Mouse (Mus musculus) MEL (cell line): ENCODE measurements around the gene Parp11.

ENCODE experiments used
- BHLHE40 ChIP-seq: IDR thresholded peaks from 2 replicates; pipeline ENCODE4 v1.6.1; 2012; ENCODE audit warnings: low read depth, mild to moderate bottlenecking, inconsistent platforms, low read length, improper control_type of control experiment, borderline replicate concordance
- CHD2 ChIP-seq: IDR thresholded peaks from 2 replicates; pipeline ENCODE4 v1.6.1; 2011; ENCODE audit warnings: low read length, improper control_type of control experiment
- CTCF ChIP-seq, 3 experiments: IDR thresholded peaks in 2 of 3; conservative IDR thresholded peaks in 1 of 3; 2 replicates each; pipeline ENCODE4 v1.5.1; 2011 to 2012; ENCODE audit warnings: low read length in 3 of 3, low read depth in 2 of 3, mild to moderate bottlenecking in 2 of 3, improper control_type of control experiment in 1 of 3, inconsistent platforms in 1 of 3, mixed read lengths in 1 of 3, moderate library complexity in 1 of 3; ENCODE audit not compliant: control insufficient read depth in 1 of 3, insufficient read depth in 1 of 3, poor library complexity in 1 of 3, severe bottlenecking in 1 of 3
- E2F4 ChIP-seq: IDR thresholded peaks from 2 replicates; pipeline ENCODE4 v1.6.1; 2011; ENCODE audit warnings: low read depth, low read length, improper control_type of control experiment, borderline replicate concordance
- EP300 ChIP-seq, 2 experiments: IDR thresholded peaks; 2 replicates each; pipeline ENCODE4 v1.6.1; 2011; ENCODE audit warnings: improper control_type of control experiment in 2 of 2, low read length in 2 of 2, low read depth in 1 of 2, mild to moderate bottlenecking in 1 of 2
- GABPA ChIP-seq: IDR thresholded peaks from 2 replicates; pipeline ENCODE4 v1.6.1; 2012; ENCODE audit warnings: low read depth, mild to moderate bottlenecking, inconsistent platforms, low read length, improper control_type of control experiment, moderate library complexity
- GATA1 ChIP-seq: IDR thresholded peaks from 2 replicates; pipeline ENCODE4 v1.6.1; 2011; ENCODE audit warnings: low read depth, low read length, improper control_type of control experiment
- MAX ChIP-seq: IDR thresholded peaks from 2 replicates; pipeline ENCODE4 v1.6.1; 2011; ENCODE audit warnings: low read length, improper control_type of control experiment
- POLR2A ChIP-seq, 2 experiments: IDR thresholded peaks; 2 replicates each; pipeline ENCODE4 v1.6.1; 2011 to 2012; ENCODE audit warnings: low read length in 2 of 2, mild to moderate bottlenecking in 2 of 2, control low read depth in 1 of 2, improper control_type of control experiment in 1 of 2, low read depth in 1 of 2, moderate library complexity in 1 of 2; ENCODE audit not compliant: control insufficient read depth in 1 of 2, insufficient read depth in 1 of 2, poor library complexity in 1 of 2
- POLR2AphosphoS2 ChIP-seq: IDR thresholded peaks from 2 replicates; pipeline ENCODE4 v1.6.1; 2011; ENCODE audit warnings: low read length, improper control_type of control experiment
- UBTF ChIP-seq: IDR thresholded peaks from 2 replicates; pipeline ENCODE4 v1.6.1; 2012; ENCODE audit warnings: low read depth, mild to moderate bottlenecking, inconsistent platforms, low read length, improper control_type of control experiment, moderate library complexity, borderline replicate concordance; ENCODE audit not compliant: insufficient read depth
- ZNF384 ChIP-seq: IDR thresholded peaks from 2 replicates; pipeline ENCODE4 v1.6.1; 2012; ENCODE audit warnings: low read depth, mild to moderate bottlenecking, inconsistent platforms, low read length, improper control_type of control experiment

- TF ChIP-seq POLR2AphosphoS2 (no peak), CTCF (IDR thresholded peaks at IDR 0.05 in 2 of 3, conservative IDR thresholded peaks at IDR 0.05 in 1 of 3; ENCODE audit: control insufficient read depth in 1 of 3, insufficient read depth in 1 of 3, low read depth in 2 of 3, low read length in 3 of 3, poor library complexity in 1 of 3, severe bottlenecking in 1 of 3) (no peak), GATA1 (no peak), ZNF384 (no peak), BHLHE40 (no peak), UBTF (no peak), E2F4 (no peak), EP300 (IDR thresholded peaks at IDR 0.05; ENCODE audit: low read depth in 1 of 2, low read length in 2 of 2) (no peak), CHD2 (no peak), MAX (no peak), GABPA (no peak), POLR2A (IDR thresholded peaks at IDR 0.05; ENCODE audit: control insufficient read depth in 1 of 2, insufficient read depth in 1 of 2, low read depth in 1 of 2, low read length in 2 of 2, poor library complexity in 1 of 2) (no peak)
Measured at GRCm38 (mm10) chr6:127398073-127398472, 48.6 kb upstream of the Parp11 start.
